Mouse (Mus musculus) erythroblast, embryonic 14.5 days (primary cell): Measurements from ENCODE around the gene Tmem88b.

Experiments
- GATA1 ChIP-seq: IDR thresholded peaks from 2 replicates; pipeline ENCODE4 v1.6.1; 2012; ENCODE audit warnings: low read length, inconsistent platforms, mixed read lengths
- TAL1 ChIP-seq: IDR thresholded peaks from 3 replicates; pipeline ENCODE4 v1.6.1; 2012; ENCODE audit warnings: low read length, inconsistent platforms, mixed read lengths

DNA sequence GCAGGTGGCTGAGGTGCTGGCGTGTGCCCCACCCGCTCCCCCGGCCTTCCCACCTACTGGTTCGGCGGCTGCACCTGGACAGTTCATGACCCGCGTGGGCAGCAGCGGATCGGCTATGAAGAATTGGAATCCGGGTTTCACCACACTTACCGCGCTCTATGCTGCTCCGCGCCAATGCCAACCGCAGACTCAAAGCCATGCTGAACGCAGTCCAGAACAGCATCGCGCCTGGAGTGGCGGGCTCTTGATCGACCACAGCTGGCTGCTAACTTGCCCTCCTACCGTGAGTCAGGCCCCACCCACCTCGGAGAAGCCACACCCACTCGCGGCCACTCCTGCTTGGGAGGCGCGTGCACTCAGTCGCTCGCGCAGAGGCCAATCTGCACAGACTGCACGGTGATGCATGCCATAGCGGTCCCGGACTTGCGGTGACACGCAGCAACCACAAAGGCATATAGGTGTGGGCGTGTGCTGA lies 11.4 kb downstream of the Tmem88b start, which contains the start of gene Vwa1:
- TF ChIP-seq TAL1 (no peak), GATA1 (no peak)
